Mouse (Mus musculus) neural tube, embryonic 12.5 days (tissue): ENCODE data around the gene Ephb3. TPM values are rescaled to one million over a fixed set of nuclear protein-coding genes. Genes with fewer than 3 reads are reported as not detected.

Experiments
- ATAC-seq: fragments of 200-750 bp; cut with Nextera tagmentation; 2 replicates; pipeline ENCODE4 v1.8.0; 2017; ENCODE audit warnings: low read depth, mild to moderate bottlenecking, moderate TSS enrichment, moderate library complexity; ENCODE audit not compliant: low FRiP score
- H3K27ac ChIP-seq: fragments of 300-500 bp; sonication (generic); 2 replicates; pipeline ENCODE4 v1.5.1; 2016
- H3K27me3 ChIP-seq: fragments of 300-500 bp; sonication (generic); replicated peaks from 2 replicates; pipeline ENCODE4 v1.6.1; 2016; ENCODE audit warnings: mild to moderate bottlenecking
- H3K36me3 ChIP-seq: fragments of 300-500 bp; sonication (generic); 2 replicates; pipeline ENCODE4 v1.6.1; 2016; ENCODE audit warnings: mild to moderate bottlenecking
- H3K4me1 ChIP-seq: fragments of 300-500 bp; sonication (generic); 2 replicates; pipeline ENCODE4 v1.6.1; 2016
- H3K4me2 ChIP-seq: fragments of 300-500 bp; sonication (generic); replicated peaks from 2 replicates; pipeline ENCODE4 v1.6.1; 2016; ENCODE audit warnings: mild to moderate bottlenecking
- H3K4me3 ChIP-seq: fragments of 300-500 bp; sonication (generic); 2 replicates; pipeline ENCODE4 v1.5.1; 2016
- H3K9ac ChIP-seq: fragments of 300-500 bp; sonication (generic); 2 replicates; pipeline ENCODE4 v1.6.1; 2016; ENCODE audit warnings: mild to moderate bottlenecking
- H3K9me3 ChIP-seq: fragments of 300-500 bp; sonication (generic); 2 replicates; pipeline ENCODE4 v1.6.1; 2016; ENCODE audit warnings: mild to moderate bottlenecking
- WGBS: fragments of 180-500 bp; shearing (Covaris S2); methylation state at CpG from one replicate; pipeline ENCODE4 v1.1.7; 2016; 5-methylcytosine and 5-hydroxymethylcytosine counted together
- polyA plus RNA-seq: library from polyadenylated mRNA; unstranded; fragments of >200 nt; fragmentation: Nextera tagmentation; extraction: Ambion mirVana; gene quantifications from 2 replicates; pipeline ENCODE4 v1.2.1, GENCODE M21; 2016

Ephb3 gene
- polyA plus RNA-seq, 1 experiment from 2014 or later, result 20.4 TPM

DNA sequence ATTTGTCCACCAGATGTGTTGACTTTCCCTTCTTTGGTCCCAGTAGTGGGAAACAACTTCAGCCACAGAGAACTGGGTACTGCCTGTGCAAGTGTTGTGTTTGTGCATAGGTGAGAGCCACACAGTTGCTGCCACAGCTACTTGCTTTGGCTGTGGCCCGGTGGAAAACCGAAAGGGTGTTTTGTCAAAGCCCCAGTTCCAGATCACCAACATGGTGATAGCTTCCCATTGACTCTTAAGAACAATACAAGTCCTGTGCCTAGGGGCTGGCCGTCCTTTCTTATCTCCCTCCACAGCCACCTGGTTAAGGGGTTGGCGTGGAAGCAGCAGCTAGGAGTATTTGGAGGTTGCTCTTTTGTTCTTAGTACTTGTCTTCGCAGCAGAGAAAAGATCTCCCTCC lies 5.6 kb downstream of the Ephb3 start:
- H3K9me3 ChIP-seq, result no peaks in the 10 kb centered on the region
- peak overlapping the region; percentile 37 for H3K4me3 ChIP-seq
- peaks cover 10% of the 10 kb centered on the region for H3K36me3 ChIP-seq
- H3K4me1 ChIP-seq, result peaks cover 54% of the 10 kb centered on the region
- ATAC-seq, result no peak
- 0 out of 2 replicates have a peak overlapping the region, but pooled peaks have one; percentile 68 for H3K27ac ChIP-seq
- peak overlapping the region; percentile 54; the same call in 1 of the 2 replicates for H3K9ac ChIP-seq
- no peaks in the 10 kb centered on the region for H3K27me3 ChIP-seq
- peak overlapping the region; percentile 67 for H3K4me2 ChIP-seq
- 16% methylated on average over 5 of the region's 5 CpGs for WGBS

DNA sequence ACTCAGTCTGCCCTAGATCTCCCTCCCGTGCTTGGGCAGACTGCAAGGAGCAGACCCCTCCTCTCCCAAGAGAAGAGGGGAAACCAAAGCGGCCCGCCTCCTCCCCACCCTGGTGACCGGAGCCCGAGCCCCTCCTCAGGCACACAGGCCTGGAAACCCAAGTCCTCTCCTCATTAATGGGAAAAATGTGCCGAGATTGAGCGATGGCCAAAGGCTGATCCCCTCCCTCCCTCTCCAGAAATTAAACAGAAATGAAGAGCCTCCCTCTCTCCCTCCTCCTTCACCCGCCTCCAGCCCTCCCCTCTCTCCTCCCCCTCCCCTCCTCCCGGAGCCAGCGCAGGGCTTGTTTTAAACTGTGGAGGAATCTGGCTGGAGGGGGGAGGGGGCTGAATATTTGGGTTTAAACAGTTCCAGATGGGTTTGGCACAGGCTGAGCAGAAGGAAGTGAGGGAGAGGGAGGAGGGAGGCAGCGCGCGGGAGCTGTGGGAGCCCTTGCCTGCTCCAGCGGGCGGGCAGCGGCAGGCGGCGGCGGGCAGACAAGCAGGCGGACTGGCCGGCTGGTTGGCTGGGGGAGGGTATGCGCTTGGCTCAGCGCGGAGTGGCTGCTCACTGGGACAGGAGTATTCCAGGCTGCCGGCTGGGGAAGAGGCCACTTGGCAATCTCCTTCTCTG lies 6.2 kb downstream of the Ephb3 start:
- peak overlapping the region; percentile 54 for H3K9ac ChIP-seq
- peak; percentile 85 for ATAC-seq
- H3K36me3 ChIP-seq, result peaks cover 10% of the 10 kb centered on the region
- H3K9me3 ChIP-seq, result no peaks in the 10 kb centered on the region
- peak overlapping the region; percentile 68 for H3K27ac ChIP-seq
- H3K4me2 ChIP-seq, result peak overlapping the region; percentile 67
- peaks cover 55% of the 10 kb centered on the region for H3K4me1 ChIP-seq
- peak overlapping the region; percentile 37 for H3K4me3 ChIP-seq
- 1% methylated on average over 25 of the region's 25 CpGs for WGBS
- H3K27me3 ChIP-seq, result no peaks in the 10 kb centered on the region

DNA sequence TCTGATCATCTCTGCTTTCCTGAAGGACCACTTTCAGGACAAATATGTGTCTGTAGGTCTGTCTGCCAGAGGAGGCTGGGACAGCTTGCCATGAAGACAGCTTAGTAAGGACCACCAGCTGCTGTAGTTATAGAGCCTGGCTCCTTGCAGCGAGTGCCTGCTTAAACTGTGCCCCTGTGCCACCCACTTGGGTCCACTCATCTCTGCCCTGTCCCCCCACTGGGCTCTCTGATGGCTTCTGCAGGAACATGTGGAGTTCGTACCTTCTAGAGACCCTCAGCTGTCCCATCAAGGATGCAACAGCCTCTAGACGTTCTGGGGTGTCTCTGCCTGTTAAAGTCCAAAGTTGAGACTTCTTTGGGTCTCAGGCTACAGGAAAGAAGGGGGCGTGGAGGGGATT lies 6.9 kb downstream of the Ephb3 start:
- peak overlapping the region; percentile 54 for H3K9ac ChIP-seq
- 55% methylated on average over 4 of the region's 4 CpGs for WGBS
- peaks cover 10% of the 10 kb centered on the region for H3K36me3 ChIP-seq
- peak overlapping the region; percentile 68 for H3K27ac ChIP-seq
- peak overlapping the region; percentile 67 for H3K4me2 ChIP-seq
- peaks cover 57% of the 10 kb centered on the region for H3K4me1 ChIP-seq
- H3K9me3 ChIP-seq, result no peaks in the 10 kb centered on the region
- no peaks in the 10 kb centered on the region for H3K27me3 ChIP-seq
- H3K4me3 ChIP-seq, result peak overlapping the region; percentile 37
- no peak for ATAC-seq

DNA sequence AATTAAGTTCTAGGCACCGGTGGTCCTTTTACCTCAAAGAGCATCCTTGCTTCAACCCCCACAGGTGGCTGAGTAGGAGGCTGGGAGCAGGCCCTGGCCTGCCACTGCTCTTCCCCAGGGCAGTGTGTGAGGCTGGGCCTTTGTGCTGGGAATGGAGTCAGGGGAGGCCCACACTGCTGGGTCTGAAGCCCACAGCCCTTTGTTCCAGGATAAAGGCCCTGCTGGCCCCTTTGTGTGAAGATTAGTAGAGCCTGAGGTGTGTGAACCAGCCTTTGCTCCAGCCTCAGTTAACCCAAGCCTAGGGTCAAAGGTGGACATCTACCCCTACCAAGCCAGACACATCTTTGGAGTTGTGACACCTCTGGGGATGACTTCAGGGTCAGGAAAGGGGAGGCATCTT lies 7.8 kb downstream of the Ephb3 start:
- H3K27ac ChIP-seq, result no peak overlapping the region
- ATAC-seq, result no peak

DNA sequence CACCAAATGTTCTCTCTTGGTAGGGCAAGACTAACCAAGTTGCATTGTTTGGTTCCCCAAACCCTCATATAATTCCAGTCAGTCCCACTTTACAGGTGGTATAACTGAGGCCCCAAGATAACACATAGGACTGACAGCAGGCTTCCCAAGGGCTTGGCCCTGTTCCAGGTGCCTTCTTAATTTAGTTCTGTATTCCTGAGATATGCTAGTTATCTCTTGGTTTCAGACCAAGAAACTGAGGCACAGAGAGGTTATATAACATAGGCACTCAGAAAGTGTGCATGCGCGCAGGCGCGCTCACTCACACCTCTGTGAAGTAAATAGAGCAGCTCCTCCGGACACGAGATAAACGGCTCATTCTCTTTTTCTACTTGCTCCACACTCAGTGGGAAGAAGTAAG lies 9.4 kb downstream of the Ephb3 start:
- no peaks in the 10 kb centered on the region for H3K9me3 ChIP-seq
- peaks cover 33% of the 10 kb centered on the region for H3K36me3 ChIP-seq
- ATAC-seq, result no peak
- H3K27ac ChIP-seq, result no peak overlapping the region
- H3K4me3 ChIP-seq, result no peak overlapping the region
- H3K9ac ChIP-seq, result no peak overlapping the region
- WGBS, result 98% methylated on average over 7 of the region's 7 CpGs
- peaks cover 49% of the 10 kb centered on the region for H3K4me1 ChIP-seq
- H3K27me3 ChIP-seq, result no peaks in the 10 kb centered on the region
- no peak overlapping the region for H3K4me2 ChIP-seq

More for the DNA sequence above, 7.8 kb downstream of the Ephb3 start:
- Histone ChIP-seq H3K4me1 (peaks cover 52% of the 10 kb centered on the region), H3K4me2 (peak overlapping the region; percentile 4; the same call in 1 of the 2 replicates), H3K9ac (no peak overlapping the region), H3K27me3 (no peaks in the 10 kb centered on the region), H3K4me3 (no peak overlapping the region), H3K36me3 (peaks cover 18% of the 10 kb centered on the region), H3K9me3 (no peaks in the 10 kb centered on the region)
- 3% methylated on average over 1 of the region's 1 CpGs for WGBS

DNA sequence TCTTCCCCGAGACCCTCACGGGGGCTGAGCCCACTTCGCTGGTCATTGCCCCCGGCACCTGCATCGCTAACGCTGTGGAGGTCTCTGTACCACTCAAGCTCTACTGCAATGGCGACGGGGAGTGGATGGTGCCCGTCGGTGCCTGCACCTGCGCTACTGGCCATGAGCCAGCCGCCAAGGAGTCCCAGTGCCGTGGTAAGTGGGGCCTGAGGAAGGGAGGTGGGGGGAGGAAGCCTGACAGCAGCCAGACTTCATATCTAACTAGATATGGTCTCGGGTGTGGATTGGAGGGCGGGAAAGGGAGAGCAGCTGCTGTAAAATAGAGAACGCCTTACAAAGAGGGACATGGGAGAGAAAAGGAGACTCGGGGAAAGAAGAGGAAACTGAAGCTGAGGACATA lies 10.2 kb downstream of the Ephb3 start:
- no peaks in the 10 kb centered on the region for H3K9me3 ChIP-seq
- H3K4me1 ChIP-seq, result peaks cover 49% of the 10 kb centered on the region
- no peaks in the 10 kb centered on the region for H3K27me3 ChIP-seq
- no peak overlapping the region for H3K4me3 ChIP-seq
- H3K36me3 ChIP-seq, result peaks cover 41% of the 10 kb centered on the region
- ATAC-seq, result no peak
- H3K9ac ChIP-seq, result no peak overlapping the region
- H3K27ac ChIP-seq, result no peak overlapping the region
- WGBS, result 90% methylated on average over 17 of the region's 17 CpGs
- H3K4me2 ChIP-seq, result no peak overlapping the region

DNA sequence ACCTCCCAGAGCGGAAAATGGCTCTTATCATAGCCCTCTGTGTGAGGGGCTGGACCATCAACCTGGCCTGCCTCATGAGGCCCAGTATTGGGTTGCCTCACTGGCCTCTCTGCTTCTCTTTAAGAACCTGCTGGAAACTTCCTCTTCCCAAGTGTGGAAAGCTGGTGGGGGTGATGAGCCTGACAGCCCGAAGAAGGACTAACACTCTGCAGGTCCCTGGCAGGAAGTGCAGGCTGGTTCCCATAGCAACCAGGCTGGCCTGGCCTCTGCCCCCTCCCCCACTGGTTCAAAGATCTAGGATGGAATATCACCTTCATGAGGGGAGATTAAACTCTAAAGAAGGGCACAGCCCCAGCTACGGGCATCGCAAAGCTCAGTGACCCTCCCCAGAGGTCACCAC lies 11.5 kb downstream of the Ephb3 start:
- ATAC-seq, result no peak
- Histone ChIP-seq H3K36me3 (peaks cover 54% of the 10 kb centered on the region), H3K27me3 (no peaks in the 10 kb centered on the region), H3K27ac (no peak overlapping the region), H3K9ac (no peak overlapping the region), H3K4me2 (no peak overlapping the region; the same call in 1 of the 2 replicates), H3K9me3 (no peaks in the 10 kb centered on the region), H3K4me1 (peaks cover 36% of the 10 kb centered on the region), H3K4me3 (no peak overlapping the region)
- 25% methylated on average over 4 of the region's 4 CpGs for WGBS

DNA sequence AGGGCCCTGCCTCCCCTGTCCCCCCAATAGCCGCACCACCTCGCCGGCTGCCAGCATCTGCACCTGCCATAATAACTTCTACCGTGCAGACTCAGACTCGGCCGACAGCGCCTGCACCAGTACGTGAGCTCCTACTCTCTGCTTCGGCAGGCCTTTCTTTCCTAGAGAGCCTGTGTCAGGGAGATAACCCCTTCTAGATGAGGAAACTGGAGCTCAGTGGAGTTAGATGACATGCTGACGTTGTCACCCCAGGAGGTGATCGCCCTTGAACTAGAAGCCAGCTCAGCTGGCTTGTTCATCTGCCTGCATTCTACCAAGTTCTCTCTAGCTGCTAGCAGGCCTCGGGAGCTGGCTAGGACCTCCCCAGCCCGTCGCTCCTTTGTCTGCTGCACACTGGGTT lies 12.7 kb downstream of the Ephb3 start:
- Histone ChIP-seq H3K9me3 (no peaks in the 10 kb centered on the region), H3K4me1 (peaks cover 24% of the 10 kb centered on the region), H3K4me3 (no peak overlapping the region), H3K9ac (no peak overlapping the region), H3K27ac (no peak overlapping the region), H3K36me3 (peaks cover 66% of the 10 kb centered on the region), H3K27me3 (no peaks in the 10 kb centered on the region), H3K4me2 (no peak overlapping the region)
- ATAC-seq, result no peak
- 80% methylated on average over 14 of the region's 14 CpGs for WGBS

DNA sequence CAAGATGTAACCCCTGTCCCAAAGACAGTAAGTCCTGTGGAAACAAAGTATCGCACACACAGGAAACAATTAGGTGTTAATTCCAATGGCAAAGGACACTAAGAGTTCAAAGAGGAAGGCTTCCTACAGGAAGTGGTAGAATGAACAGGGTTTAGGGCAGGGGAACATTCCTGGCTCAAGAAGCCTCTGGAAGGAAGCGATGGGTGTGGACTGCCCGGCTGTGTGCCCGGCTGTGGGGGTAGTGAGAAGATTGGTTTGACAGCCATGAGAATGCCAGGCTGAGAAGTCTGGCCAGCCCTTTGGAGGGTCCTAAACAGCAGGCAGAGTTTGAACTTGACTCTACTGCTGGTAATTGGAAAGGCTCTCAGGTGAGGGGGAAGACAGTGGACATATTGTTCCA lies 15.1 kb downstream of the Ephb3 start:
- ATAC-seq, result no peak
- Histone ChIP-seq H3K4me3 (no peak overlapping the region), H3K27ac (no peak overlapping the region), H3K9ac (no peak overlapping the region), H3K36me3 (peaks cover 76% of the 10 kb centered on the region), H3K9me3 (no peaks in the 10 kb centered on the region), H3K27me3 (no peaks in the 10 kb centered on the region), H3K4me1 (peaks cover 19% of the 10 kb centered on the region), H3K4me2 (no peak overlapping the region)
- 90% methylated on average over 4 of the region's 4 CpGs for WGBS

DNA sequence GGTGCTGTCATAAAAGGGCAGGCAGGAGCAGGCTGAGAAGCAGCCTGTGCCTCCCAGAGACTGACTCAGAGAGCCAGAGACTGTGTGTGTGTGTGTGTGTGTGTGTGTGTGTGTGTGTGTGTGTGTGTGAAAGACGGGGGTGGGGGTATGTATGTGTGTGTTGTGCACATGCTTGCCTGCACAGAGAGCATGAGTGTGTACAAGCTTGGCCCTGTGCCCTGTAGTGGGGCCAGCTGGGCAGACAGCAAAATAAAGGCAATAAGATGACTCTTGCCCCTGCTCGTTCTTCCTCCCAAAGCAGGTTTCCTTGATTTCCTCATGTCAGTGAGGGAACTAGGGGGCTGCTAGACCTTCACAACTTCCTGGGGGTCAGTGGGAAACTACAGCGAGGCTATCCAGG lies 18.5 kb downstream of the Ephb3 start:
- H3K36me3 ChIP-seq, result peaks cover 58% of the 10 kb centered on the region
- no peaks in the 10 kb centered on the region for H3K9me3 ChIP-seq
- H3K4me1 ChIP-seq, result no peaks in the 10 kb centered on the region
- WGBS, result 87% methylated on average over 3 of the region's 3 CpGs
- H3K4me3 ChIP-seq, result no peak overlapping the region
- H3K4me2 ChIP-seq, result no peak overlapping the region
- ATAC-seq, result no peak
- H3K9ac ChIP-seq, result no peak overlapping the region
- H3K27me3 ChIP-seq, result no peaks in the 10 kb centered on the region
- H3K27ac ChIP-seq, result no peak overlapping the region

DNA sequence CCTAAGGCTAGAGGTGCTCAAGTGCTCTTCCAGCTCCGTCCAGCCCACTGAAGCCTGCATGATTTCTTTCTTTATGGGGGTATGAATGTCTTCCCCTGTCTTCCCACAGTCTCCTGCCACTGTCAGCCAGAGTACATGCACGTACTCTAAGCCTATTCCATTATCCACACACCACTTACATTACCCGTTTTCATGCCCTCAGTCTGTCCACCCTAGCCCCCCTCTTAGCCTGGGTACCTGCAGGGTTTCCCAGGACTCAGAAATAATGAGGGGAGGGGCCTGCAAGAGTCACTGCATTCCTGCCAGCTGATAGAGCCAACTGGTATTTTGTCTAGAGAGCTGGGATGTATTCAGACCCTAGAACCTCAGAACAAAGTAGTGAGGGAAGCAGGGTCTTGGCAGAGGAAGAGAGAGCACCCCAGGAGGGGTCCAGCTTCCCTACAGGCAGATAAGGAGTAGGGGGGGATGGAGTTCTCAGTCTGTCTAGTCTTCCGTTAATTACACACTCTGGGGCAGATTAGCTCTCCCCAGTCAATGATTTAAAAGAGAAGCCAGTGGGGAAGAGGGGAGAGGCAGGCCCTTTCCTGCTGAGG lies 20.2 kb downstream of the Ephb3 start:
- WGBS, result 27% methylated on average over 4 of the region's 4 CpGs
- Histone ChIP-seq H3K36me3 (peaks cover 41% of the 10 kb centered on the region), H3K27ac (no peak overlapping the region), H3K9me3 (no peaks in the 10 kb centered on the region), H3K4me3 (no peak overlapping the region), H3K9ac (no peak overlapping the region), H3K4me1 (no peaks in the 10 kb centered on the region), H3K27me3 (no peaks in the 10 kb centered on the region), H3K4me2 (no peak overlapping the region)
- ATAC-seq, result no peak

DNA sequence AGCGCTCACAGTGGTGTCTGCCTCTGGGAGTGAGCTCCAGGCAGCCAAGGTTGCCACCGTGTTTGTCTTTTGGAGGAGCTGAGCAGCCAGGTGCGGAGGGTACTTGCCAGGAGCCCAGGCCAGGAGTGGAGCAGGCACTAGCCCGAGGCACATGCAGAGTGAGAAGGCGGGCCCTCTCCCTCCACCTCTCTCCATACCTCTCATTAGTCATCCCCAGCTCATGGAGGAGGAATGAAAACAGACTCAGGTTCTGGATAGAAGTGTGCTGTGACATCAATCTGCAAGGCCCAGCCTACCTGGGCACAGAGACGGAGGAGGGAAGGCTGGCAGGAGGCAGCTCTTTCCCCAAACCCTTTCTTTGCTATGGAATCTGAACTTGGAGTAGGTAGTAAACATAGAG lies 22.1 kb downstream of the Ephb3 start:
- H3K36me3 ChIP-seq, result peaks cover 22% of the 10 kb centered on the region
- no peaks in the 10 kb centered on the region for H3K9me3 ChIP-seq
- ATAC-seq, result no peak
- WGBS, result 74% methylated on average over 6 of the region's 6 CpGs
- no peak overlapping the region for H3K4me2 ChIP-seq
- no peaks in the 10 kb centered on the region for H3K4me1 ChIP-seq
- no peak overlapping the region for H3K4me3 ChIP-seq
- no peak overlapping the region for H3K27ac ChIP-seq
- H3K27me3 ChIP-seq, result no peaks in the 10 kb centered on the region
- no peak overlapping the region for H3K9ac ChIP-seq

DNA sequence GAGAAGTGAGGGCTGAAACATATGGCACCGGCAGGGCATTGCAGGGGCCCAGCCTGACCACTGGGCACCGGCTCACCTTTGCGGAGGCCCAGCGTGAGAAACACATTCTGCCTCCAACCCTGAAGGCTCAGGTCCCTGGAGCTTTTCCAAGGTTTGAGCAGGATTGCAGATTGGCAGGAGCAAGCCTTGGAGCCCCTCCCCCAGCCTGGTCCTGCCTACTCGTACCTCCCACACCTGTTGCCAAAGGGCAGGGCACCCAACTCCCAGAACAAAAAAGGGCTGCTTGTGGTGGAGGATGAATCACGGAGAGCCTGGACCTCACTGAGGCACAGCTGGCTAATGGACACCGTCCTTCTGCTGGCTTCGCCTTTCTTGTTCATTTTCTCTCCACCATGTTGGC lies 30.6 kb downstream of the Ephb3 start:
- Histone ChIP-seq H3K9me3 (no peaks in the 10 kb centered on the region), H3K27me3 (no peaks in the 10 kb centered on the region), H3K4me2 (no peak overlapping the region), H3K9ac (no peak overlapping the region), H3K4me3 (no peak overlapping the region), H3K36me3 (no peaks in the 10 kb centered on the region), H3K4me1 (peaks cover 19% of the 10 kb centered on the region), H3K27ac (no peak overlapping the region)
- WGBS, result 73% methylated on average over 8 of the region's 8 CpGs
- ATAC-seq, result no peak
